Mouse (Mus musculus) cortical plate, adult 2 months (tissue): ENCODE results near the gene Ptgfrn.

Experiments used
- CTCF ChIP-seq: fragments of 200-500 bp; IDR thresholded peaks from 2 replicates; pipeline ENCODE4 v1.5.1; 2011; ENCODE audit warnings: mild to moderate bottlenecking, control low read depth, low read length; ENCODE audit not compliant: insufficient read depth; ENCODE audit errors: extremely low read depth
- POLR2A ChIP-seq: fragments of 200-500 bp; IDR thresholded peaks from 2 replicates; pipeline ENCODE4 v1.6.1; 2011; ENCODE audit warnings: mild to moderate bottlenecking, low read length, control low read depth; ENCODE audit not compliant: insufficient read depth; ENCODE audit errors: extremely low read depth

DNA sequence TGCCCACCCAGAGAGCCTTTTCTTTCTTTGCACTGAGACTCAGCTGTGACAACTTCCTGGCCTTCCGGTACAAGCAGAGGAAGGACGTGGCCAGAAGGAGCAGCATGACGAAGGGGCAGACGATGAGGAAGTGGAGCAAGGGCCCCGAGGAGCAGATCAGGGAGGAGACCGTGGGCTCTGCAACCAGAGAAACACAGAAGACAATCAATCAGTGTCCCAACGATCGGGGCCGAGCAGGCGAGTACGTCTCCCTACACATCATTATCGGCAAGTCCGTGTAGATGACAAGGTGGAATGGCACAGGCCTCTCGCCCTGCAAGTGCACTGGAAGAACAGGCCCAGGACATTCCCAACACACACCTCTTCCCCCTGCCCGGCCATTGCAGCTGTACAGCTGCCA is 116.4 kb downstream of the Ptgfrn start:
- TF ChIP-seq POLR2A = no peak
- no peak for TF ChIP-seq CTCF
